Mouse (Mus musculus) C2C12 (cell line): ENCODE measurements around the gene Brox. TPM values are rescaled to one million over a fixed set of nuclear protein-coding genes. Genes with fewer than 3 reads are reported as not detected.
A peak's percentile ranks its signal among the peaks of the same experiment; 100 is the strongest.

Experiments
- H3K27me3 ChIP-seq: one replicate; pipeline ENCODE4 v1.6.1; 2011; ENCODE audit not compliant: control insufficient read depth, insufficient read depth, insufficient read length
- H3K36me3 ChIP-seq: one replicate; pipeline ENCODE4 v1.6.1; 2011; ENCODE audit not compliant: control insufficient read depth, insufficient read depth
- H3K4me3 ChIP-seq: one replicate; pipeline ENCODE4 v1.5.1; 2011; ENCODE audit warnings: mild to moderate bottlenecking, control low read depth; ENCODE audit not compliant: poor library complexity, insufficient read depth, severe bottlenecking
- H3K79me2 ChIP-seq: one replicate; pipeline ENCODE4 v1.6.1; 2011; ENCODE audit not compliant: control insufficient read depth, insufficient read depth
- H3K79me3 ChIP-seq: one replicate; pipeline ENCODE4 v1.6.1; 2011; ENCODE audit warnings: low read depth, control low read depth
- H3ac ChIP-seq: one replicate; pipeline ENCODE3; 2011; ENCODE audit warnings: low read depth; ENCODE audit not compliant: control insufficient read depth, insufficient read length
- CEBPB ChIP-seq: IDR thresholded peaks from one replicate; pipeline ENCODE4 v1.6.1; 2011; ENCODE audit warnings: low read depth, mild to moderate bottlenecking, control low read depth, moderate library complexity
- CTCF ChIP-seq: IDR thresholded peaks from one replicate; pipeline ENCODE4 v1.5.1; 2011; ENCODE audit not compliant: control insufficient read depth, insufficient read depth, insufficient read length
- FOSL1 ChIP-seq: IDR thresholded peaks from one replicate; pipeline ENCODE4 v1.8.0; 2011; ENCODE audit warnings: mild to moderate bottlenecking, low read length; ENCODE audit not compliant: poor library complexity, insufficient read depth, severe bottlenecking
- MAX ChIP-seq: IDR thresholded peaks from one replicate; pipeline ENCODE4 v1.6.1; 2011; ENCODE audit warnings: mild to moderate bottlenecking, control low read depth
- MYOD1 ChIP-seq: IDR thresholded peaks from one replicate; pipeline ENCODE4 v1.6.1; 2011; ENCODE audit warnings: low read depth; ENCODE audit not compliant: control insufficient read depth, insufficient read length
- MYOG ChIP-seq: IDR thresholded peaks from one replicate; pipeline ENCODE4 v1.6.1; 2011; ENCODE audit not compliant: control insufficient read depth, insufficient read length; ENCODE audit errors: extremely low read depth
- USF1 ChIP-seq: IDR thresholded peaks from one replicate; pipeline ENCODE4 v1.6.1; 2011; ENCODE audit warnings: low read depth, mild to moderate bottlenecking, control low read depth, moderate library complexity
- polyA plus RNA-seq: library from polyadenylated mRNA; unstranded; fragments of >200 nt; fragmentation: generic; extraction: Trizol; gene quantifications from one replicate; pipeline ENCODE4 v1.2.1, GENCODE M21; 2012; ENCODE audit warnings: missing spikeins

Gene Brox
- polyA plus RNA-seq, 1 experiment = 17.3 TPM

GRCm38 (mm10) chr1:183265921-183266467 is 31.1 kb downstream of the Brox start:
- H3ac ChIP-seq = no peak overlapping the region
- H3K27me3 ChIP-seq = no peaks in the 10 kb centered on the region
- no peak for TF ChIP-seq FOSL1
- no peak for TF ChIP-seq MYOG
- TF ChIP-seq USF1 = peak; percentile 22
- H3K4me3 ChIP-seq = no peak overlapping the region
- no peaks in the 10 kb centered on the region for H3K79me3 ChIP-seq
- no peaks in the 10 kb centered on the region for H3K79me2 ChIP-seq
- H3K36me3 ChIP-seq = no peaks in the 10 kb centered on the region

GRCm38 (mm10) chr1:183264145-183265008 is 32.7 kb downstream of the Brox start:
- TF ChIP-seq MYOD1 (no peak), CEBPB (no peak), MYOG (no peak), USF1 (no peak), FOSL1 (no peak), CTCF (no peak), MAX (no peak)
- Histone ChIP-seq H3K79me2 (no peaks in the 10 kb centered on the region), H3K27me3 (no peaks in the 10 kb centered on the region), H3ac (no peak overlapping the region), H3K36me3 (no peaks in the 10 kb centered on the region), H3K79me3 (no peaks in the 10 kb centered on the region), H3K4me3 (no peak overlapping the region)

GRCm38 (mm10) chr1:183252574-183252973 is 44.5 kb downstream of the Brox start:
- H3K79me2 ChIP-seq = no peaks in the 10 kb centered on the region
- H3ac ChIP-seq = no peak overlapping the region
- no peak for TF ChIP-seq MYOD1
- no peaks in the 10 kb centered on the region for H3K36me3 ChIP-seq
- H3K27me3 ChIP-seq = peaks cover 6% of the 10 kb centered on the region
- H3K79me3 ChIP-seq = no peaks in the 10 kb centered on the region
- no peak overlapping the region for H3K4me3 ChIP-seq

- Histone ChIP-seq H3K36me3 (no peaks in the 10 kb centered on the region), H3K79me2 (no peaks in the 10 kb centered on the region), H3K27me3 (peaks cover 6% of the 10 kb centered on the region), H3ac (no peak overlapping the region), H3K79me3 (no peaks in the 10 kb centered on the region), H3K4me3 (no peak overlapping the region)
- no peak for TF ChIP-seq FOSL1
- TF ChIP-seq USF1 = no peak
- TF ChIP-seq MYOG = no peak
- TF ChIP-seq CTCF = no peak
- no peak for TF ChIP-seq MAX
- TF ChIP-seq CEBPB = no peak
- TF ChIP-seq MYOD1 = no peak
Measured at GRCm38 (mm10) chr1:183251818-183252217, 45.3 kb downstream of the Brox start.

GRCm38 (mm10) chr1:183250612-183251011 is 46.5 kb downstream of the Brox start:
- no peaks in the 10 kb centered on the region for H3K36me3 ChIP-seq
- TF ChIP-seq MAX (no peak), CEBPB (no peak), MYOD1 (no peak), MYOG (no peak), CTCF (no peak), FOSL1 (no peak), USF1 (no peak)
- peaks cover 6% of the 10 kb centered on the region for H3K27me3 ChIP-seq
- H3K4me3 ChIP-seq = no peak overlapping the region
- H3ac ChIP-seq = no peak overlapping the region
- no peaks in the 10 kb centered on the region for H3K79me2 ChIP-seq
- H3K79me3 ChIP-seq = no peaks in the 10 kb centered on the region

GRCm38 (mm10) chr1:183248144-183248543 is 48.9 kb downstream of the Brox start:
- TF ChIP-seq CTCF (no peak), MYOD1 (no peak), FOSL1 (no peak), USF1 (no peak), CEBPB (no peak), MAX (no peak), MYOG (no peak)
- Histone ChIP-seq H3K27me3 (peaks cover 6% of the 10 kb centered on the region), H3K4me3 (no peak overlapping the region), H3K36me3 (no peaks in the 10 kb centered on the region), H3ac (no peak overlapping the region), H3K79me2 (no peaks in the 10 kb centered on the region), H3K79me3 (no peaks in the 10 kb centered on the region)
